Mouse (Mus musculus): ENCODE data around the gene Cib4. TPM values are rescaled to one million over a fixed set of nuclear protein-coding genes. Genes with fewer than 3 reads are reported as not detected.
A peak's percentile ranks its signal among the peaks of the same experiment; 100 is the strongest.

Gene Cib4
- polyA plus RNA-seq, 1 experiment from 2014 or later, result not detected

GRCm38 (mm10) chr5:30528906-30529305, 16.7 kb downstream of the Cib4 start:
- no peaks in the 10 kb centered on the region for H3K9me3 ChIP-seq (ENCODE audit: control insufficient read depth, low read length)
- no peaks in the 10 kb centered on the region for H3K4me1 ChIP-seq (ENCODE audit: control insufficient read depth, insufficient read depth, low read length)
- WGBS, result 51% methylated on average over 4 of the region's 4 CpGs
- H3K36me3 ChIP-seq (ENCODE audit: control insufficient read depth, insufficient read depth, low read length), result no peaks in the 10 kb centered on the region
- H3K27ac ChIP-seq (ENCODE audit: low read depth, low read length), result no peak overlapping the region
- H3K4me2 ChIP-seq (ENCODE audit: low read depth, low read length), result no peak overlapping the region
- no peak overlapping the region for H3K9ac ChIP-seq (replicated peaks; ENCODE audit: low read depth, low read length)
- no peaks in the 10 kb centered on the region for H3K27me3 ChIP-seq (ENCODE audit: control insufficient read depth, insufficient read depth, low read length)
- H3K4me3 ChIP-seq (ENCODE audit: low read depth, low read length), result no peak overlapping the region
- no peak for ATAC-seq (ENCODE audit: low read depth)

DNA sequence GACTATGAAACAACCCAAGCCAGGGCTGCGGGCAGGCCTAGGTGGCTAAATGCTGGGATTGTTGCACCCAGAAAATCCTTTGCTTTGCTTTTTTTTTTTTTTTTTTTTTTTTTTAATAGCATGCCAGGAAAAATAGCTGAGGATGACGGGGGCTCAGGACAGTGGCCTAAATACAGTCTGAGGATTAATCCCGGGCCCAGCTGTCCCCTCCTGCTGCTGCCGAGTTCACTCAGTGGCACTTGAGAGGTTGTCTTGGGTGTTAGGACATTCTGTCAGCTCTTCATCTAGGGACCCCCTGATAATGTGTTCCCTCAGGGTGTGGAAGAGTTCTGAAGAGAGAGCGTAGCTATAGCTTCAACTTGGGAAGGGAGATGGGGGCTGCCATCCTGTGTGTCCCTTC, 18.5 kb downstream of the Cib4 start:
- Histone ChIP-seq H3K4me1 (ENCODE audit: control insufficient read depth, insufficient read depth, low read length) (no peaks in the 10 kb centered on the region), H3K9me3 (ENCODE audit: control insufficient read depth, low read length) (no peaks in the 10 kb centered on the region), H3K4me2 (ENCODE audit: low read depth, low read length) (no peak overlapping the region), H3K27ac (ENCODE audit: low read depth, low read length) (no peak overlapping the region), H3K27me3 (ENCODE audit: control insufficient read depth, insufficient read depth, low read length) (no peaks in the 10 kb centered on the region), H3K4me3 (ENCODE audit: low read depth, low read length) (no peak overlapping the region), H3K36me3 (ENCODE audit: control insufficient read depth, insufficient read depth, low read length) (no peaks in the 10 kb centered on the region), H3K9ac (replicated peaks; ENCODE audit: low read depth, low read length) (no peak overlapping the region)
- WGBS, result 80% methylated on average over 5 of the region's 5 CpGs
- ATAC-seq (ENCODE audit: low read depth), result no peak

GRCm38 (mm10) chr5:30525920-30526836, 19.5 kb downstream of the Cib4 start:
- 26% methylated on average over 12 of the region's 12 CpGs for WGBS
- Histone ChIP-seq H3K4me3 (ENCODE audit: low read depth, low read length) (no peak overlapping the region), H3K4me2 (ENCODE audit: low read depth, low read length) (no peak overlapping the region), H3K36me3 (ENCODE audit: control insufficient read depth, insufficient read depth, low read length) (no peaks in the 10 kb centered on the region), H3K27ac (ENCODE audit: low read depth, low read length) (no peak overlapping the region), H3K4me1 (ENCODE audit: control insufficient read depth, insufficient read depth, low read length) (no peaks in the 10 kb centered on the region), H3K9me3 (ENCODE audit: control insufficient read depth, low read length) (no peaks in the 10 kb centered on the region), H3K9ac (replicated peaks; ENCODE audit: low read depth, low read length) (no peak overlapping the region), H3K27me3 (ENCODE audit: control insufficient read depth, insufficient read depth, low read length) (no peaks in the 10 kb centered on the region)
- ATAC-seq (ENCODE audit: low read depth), result peak; percentile 34

- 36% methylated on average over 3 of the region's 3 CpGs for WGBS
- H3K9ac ChIP-seq (replicated peaks; ENCODE audit: low read depth, low read length), result no peak overlapping the region
- H3K4me3 ChIP-seq (ENCODE audit: low read depth, low read length), result no peak overlapping the region
- no peak overlapping the region for H3K4me2 ChIP-seq (ENCODE audit: low read depth, low read length)
- no peaks in the 10 kb centered on the region for H3K27me3 ChIP-seq (ENCODE audit: control insufficient read depth, insufficient read depth, low read length)
- no peak overlapping the region for H3K27ac ChIP-seq (ENCODE audit: low read depth, low read length)
- H3K9me3 ChIP-seq (ENCODE audit: control insufficient read depth, low read length), result no peaks in the 10 kb centered on the region
- no peaks in the 10 kb centered on the region for H3K4me1 ChIP-seq (ENCODE audit: control insufficient read depth, insufficient read depth, low read length)
- no peak for ATAC-seq (ENCODE audit: low read depth)
- no peaks in the 10 kb centered on the region for H3K36me3 ChIP-seq (ENCODE audit: control insufficient read depth, insufficient read depth, low read length)
Measured at GRCm38 (mm10) chr5:30524213-30524612, 21.4 kb downstream of the Cib4 start.

- Histone ChIP-seq H3K27ac (ENCODE audit: low read depth, low read length) (no peak overlapping the region), H3K36me3 (ENCODE audit: control insufficient read depth, insufficient read depth, low read length) (no peaks in the 10 kb centered on the region), H3K4me3 (ENCODE audit: low read depth, low read length) (no peak overlapping the region), H3K27me3 (ENCODE audit: control insufficient read depth, insufficient read depth, low read length) (no peaks in the 10 kb centered on the region), H3K9ac (replicated peaks; ENCODE audit: low read depth, low read length) (no peak overlapping the region), H3K4me2 (ENCODE audit: low read depth, low read length) (no peak overlapping the region), H3K9me3 (ENCODE audit: control insufficient read depth, low read length) (no peaks in the 10 kb centered on the region), H3K4me1 (ENCODE audit: control insufficient read depth, insufficient read depth, low read length) (no peaks in the 10 kb centered on the region)
- WGBS, result 88% methylated on average over 3 of the region's 3 CpGs
- ATAC-seq (ENCODE audit: low read depth), result no peak
Measured at GRCm38 (mm10) chr5:30523131-30523530, 22.5 kb downstream of the Cib4 start.

DNA sequence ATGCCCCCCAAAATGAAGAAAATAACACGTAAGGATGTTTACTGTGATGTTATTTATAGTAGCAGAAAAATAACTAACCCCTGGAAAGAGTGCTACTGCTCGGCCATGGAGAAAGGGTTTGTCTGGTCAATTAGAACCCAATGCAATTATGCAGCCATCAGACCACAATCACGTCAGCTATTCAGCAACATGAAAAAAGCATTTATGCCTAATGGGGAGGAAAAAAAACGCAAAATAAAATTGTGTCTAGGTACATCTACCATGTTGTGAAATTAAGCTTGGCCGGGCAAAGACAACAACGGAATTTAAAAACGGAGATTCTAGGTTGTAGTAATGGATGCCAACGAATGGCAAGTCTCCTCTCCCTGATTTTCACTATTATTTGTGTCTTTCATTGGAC, 23.2 kb downstream of the Cib4 start:
- no peak overlapping the region for H3K4me2 ChIP-seq (ENCODE audit: low read depth, low read length)
- no peak for ATAC-seq (ENCODE audit: low read depth)
- WGBS, result 67% methylated on average over 8 of the region's 8 CpGs

DNA sequence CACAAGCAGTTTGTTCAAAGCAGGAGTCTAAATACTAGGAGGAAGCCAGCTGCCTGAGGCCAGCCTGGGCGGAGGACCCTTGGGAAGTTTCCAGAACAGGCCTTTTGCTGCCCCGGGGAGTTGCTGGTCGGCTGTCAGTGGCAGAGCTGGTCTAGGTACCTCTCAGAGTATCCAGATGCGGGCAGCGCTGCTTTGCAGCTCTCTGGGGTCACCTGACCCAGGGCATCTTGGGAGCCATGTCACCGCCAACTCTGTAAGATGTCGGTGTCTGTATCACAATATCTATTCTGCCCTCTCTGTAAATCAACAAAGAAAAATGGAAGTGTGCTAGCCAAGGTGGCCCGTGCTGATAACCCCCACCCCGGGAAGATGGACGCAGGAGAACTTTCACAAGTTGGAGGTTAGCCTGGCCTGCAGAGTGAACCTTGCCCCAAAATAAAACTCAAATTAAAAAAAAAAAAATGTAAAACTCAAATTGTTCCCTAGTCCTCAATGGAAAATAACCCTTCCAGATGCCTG, 25.4 kb downstream of the Cib4 start:
- no peaks in the 10 kb centered on the region for H3K27me3 ChIP-seq (ENCODE audit: control insufficient read depth, insufficient read depth, low read length)
- H3K36me3 ChIP-seq (ENCODE audit: control insufficient read depth, insufficient read depth, low read length), result no peaks in the 10 kb centered on the region
- H3K27ac ChIP-seq (ENCODE audit: low read depth, low read length), result no peak overlapping the region
- no peaks in the 10 kb centered on the region for H3K4me1 ChIP-seq (ENCODE audit: control insufficient read depth, insufficient read depth, low read length)
- H3K9ac ChIP-seq (replicated peaks; ENCODE audit: low read depth, low read length), result no peak overlapping the region
- no peak for ATAC-seq (ENCODE audit: low read depth)
- no peak overlapping the region for H3K4me3 ChIP-seq (ENCODE audit: low read depth, low read length)
- 83% methylated on average over 10 of the region's 10 CpGs for WGBS
- H3K4me2 ChIP-seq (ENCODE audit: low read depth, low read length), result no peak overlapping the region
- H3K9me3 ChIP-seq (ENCODE audit: control insufficient read depth, low read length), result no peaks in the 10 kb centered on the region

More for the DNA sequence above, 23.2 kb downstream of the Cib4 start:
- Histone ChIP-seq H3K36me3 (ENCODE audit: control insufficient read depth, insufficient read depth, low read length) (no peaks in the 10 kb centered on the region), H3K4me1 (ENCODE audit: control insufficient read depth, insufficient read depth, low read length) (no peaks in the 10 kb centered on the region), H3K27ac (ENCODE audit: low read depth, low read length) (no peak overlapping the region), H3K9ac (replicated peaks; ENCODE audit: low read depth, low read length) (no peak overlapping the region), H3K27me3 (ENCODE audit: control insufficient read depth, insufficient read depth, low read length) (no peaks in the 10 kb centered on the region), H3K4me3 (ENCODE audit: low read depth, low read length) (no peak overlapping the region), H3K9me3 (ENCODE audit: control insufficient read depth, low read length) (no peaks in the 10 kb centered on the region)

- no peaks in the 10 kb centered on the region for H3K9me3 ChIP-seq (ENCODE audit: control insufficient read depth, low read length)
- no peaks in the 10 kb centered on the region for H3K4me1 ChIP-seq (ENCODE audit: control insufficient read depth, insufficient read depth, low read length)
- no peaks in the 10 kb centered on the region for H3K36me3 ChIP-seq (ENCODE audit: control insufficient read depth, insufficient read depth, low read length)
- H3K27me3 ChIP-seq (ENCODE audit: control insufficient read depth, insufficient read depth, low read length), result no peaks in the 10 kb centered on the region
- H3K9ac ChIP-seq (replicated peaks; ENCODE audit: low read depth, low read length), result no peak overlapping the region
- no peak for ATAC-seq (ENCODE audit: low read depth)
- H3K27ac ChIP-seq (ENCODE audit: low read depth, low read length), result no peak overlapping the region
- no peak overlapping the region for H3K4me2 ChIP-seq (ENCODE audit: low read depth, low read length)
- 46% methylated on average over 7 of the region's 7 CpGs for WGBS
- no peak overlapping the region for H3K4me3 ChIP-seq (ENCODE audit: low read depth, low read length)
Measured at GRCm38 (mm10) chr5:30519494-30519893, 26.1 kb downstream of the Cib4 start.

- no peak for ATAC-seq (ENCODE audit: low read depth)
- Histone ChIP-seq H3K4me3 (ENCODE audit: low read depth, low read length) (no peak overlapping the region), H3K4me2 (ENCODE audit: low read depth, low read length) (no peak overlapping the region), H3K27ac (ENCODE audit: low read depth, low read length) (no peak overlapping the region), H3K4me1 (ENCODE audit: control insufficient read depth, insufficient read depth, low read length) (no peaks in the 10 kb centered on the region), H3K9ac (replicated peaks; ENCODE audit: low read depth, low read length) (no peak overlapping the region), H3K9me3 (ENCODE audit: control insufficient read depth, low read length) (no peaks in the 10 kb centered on the region), H3K36me3 (ENCODE audit: control insufficient read depth, insufficient read depth, low read length) (no peaks in the 10 kb centered on the region), H3K27me3 (ENCODE audit: control insufficient read depth, insufficient read depth, low read length) (no peaks in the 10 kb centered on the region)
- WGBS, result 79% methylated on average over 6 of the region's 6 CpGs
Measured at GRCm38 (mm10) chr5:30518547-30518946, 27.1 kb downstream of the Cib4 start.

Measured in neural tube, embryonic 14.5 days (tissue).